Mouse (Mus musculus): Measurements from ENCODE around the gene Vamp5. TPM values are rescaled to one million over a fixed set of nuclear protein-coding genes. Genes with fewer than 3 reads are reported as not detected.
A peak's percentile ranks its signal among the peaks of the same experiment; 100 is the strongest.

The Vamp5 gene
- polyA plus RNA-seq, 1 experiment from 2014 or later = 10.5 TPM

DNA sequence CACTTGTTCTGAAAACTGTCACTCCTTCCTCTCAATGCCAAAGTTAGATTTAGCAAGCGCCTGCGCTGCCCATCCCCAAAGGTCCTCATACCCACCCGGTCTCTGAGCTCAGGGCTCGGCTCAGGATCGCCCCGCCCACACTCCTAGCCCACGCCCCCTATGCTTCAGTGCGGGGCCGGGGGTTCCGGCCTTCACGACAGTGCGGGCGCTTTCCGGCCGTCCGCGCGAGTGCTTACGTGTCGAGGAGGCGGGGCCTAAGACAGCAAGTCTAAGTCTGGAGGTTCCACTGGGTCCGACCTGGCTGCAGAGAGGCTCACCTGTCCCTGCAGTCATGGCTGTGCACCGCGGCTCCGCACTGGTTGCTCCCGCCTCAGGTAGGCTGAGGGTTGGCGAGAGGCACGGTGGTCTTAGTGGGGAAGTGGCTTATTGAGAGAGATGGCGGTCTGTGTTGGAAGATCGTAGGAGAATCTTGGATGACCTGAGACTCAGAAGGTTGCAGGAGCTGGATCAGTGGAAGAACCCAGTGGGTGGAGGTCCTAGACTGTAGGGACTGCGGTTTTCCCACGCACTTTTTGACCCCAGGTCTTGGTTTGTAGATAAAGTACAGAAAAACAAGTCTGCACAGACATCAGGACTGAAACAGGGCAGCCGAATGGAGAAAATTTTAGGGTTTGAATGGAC, 33.9 kb upstream of the Vamp5 start, which contains the start of gene Ggcx:
Ggcx (plus strand) TSS at position 233 of the 681 bp plus-strand sequence.
- no peaks in the 10 kb centered on the region for H3K9me3 ChIP-seq (ENCODE audit: control insufficient read depth, low read length)
- no peaks in the 10 kb centered on the region for H3K27me3 ChIP-seq (replicated peaks; ENCODE audit: control insufficient read depth, insufficient read depth, low read length)
- peak; percentile 97 for ATAC-seq
- peak within 1 kb of the TSS; percentile 79 for H3K4me2 ChIP-seq (ENCODE audit: low read length)
- peak within 1 kb of the TSS; percentile 79 for H3K4me3 ChIP-seq (replicated peaks; ENCODE audit: low read length)
- H3K27ac ChIP-seq (ENCODE audit: low read length) = peak within 1 kb of the TSS; percentile 36; the same call in 1 of the 2 replicates
- H3K4me1 ChIP-seq (replicated peaks; ENCODE audit: control insufficient read depth, insufficient read depth, low read length) = peaks cover 20% of the 10 kb centered on the region
- H3K9ac ChIP-seq (replicated peaks; ENCODE audit: low read depth, low read length) = peak within 1 kb of the TSS; percentile 78
- 0 out of 2 replicates have a peak, but pooled peaks cover 2% of the 10 kb centered on the region for H3K36me3 ChIP-seq (ENCODE audit: control insufficient read depth, insufficient read depth)
- WGBS = 1% methylated on average over 33 of the region's 33 CpGs

DNA sequence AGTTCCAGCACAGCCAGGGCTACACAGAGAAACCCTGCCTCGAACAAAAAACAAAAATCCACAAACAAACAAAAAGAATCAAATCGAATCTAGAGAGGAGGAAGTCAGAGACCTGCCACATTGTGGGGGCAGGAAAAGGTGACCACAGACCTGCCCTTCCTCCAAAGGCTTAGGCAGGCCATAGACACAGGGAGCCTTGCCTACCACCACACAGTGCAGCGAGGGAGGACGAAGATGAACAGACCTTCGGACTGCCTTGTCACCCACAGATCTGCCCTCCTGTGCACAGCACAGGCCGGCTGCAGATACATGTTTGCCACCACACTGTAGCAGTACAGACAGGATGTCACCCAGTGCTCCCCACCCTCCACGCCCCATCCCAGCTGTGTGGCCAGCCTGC, 30.2 kb upstream of the Vamp5 start:
- no peak overlapping the region for H3K27ac ChIP-seq (ENCODE audit: low read length)
- H3K9ac ChIP-seq (replicated peaks; ENCODE audit: low read depth, low read length) = no peak overlapping the region
- H3K4me2 ChIP-seq (ENCODE audit: low read length) = no peak overlapping the region
- no peaks in the 10 kb centered on the region for H3K27me3 ChIP-seq (replicated peaks; ENCODE audit: control insufficient read depth, insufficient read depth, low read length)
- no peak overlapping the region for H3K4me3 ChIP-seq (replicated peaks; ENCODE audit: low read length)
- ATAC-seq = no peak
- 91% methylated on average over 7 of the region's 7 CpGs for WGBS
- H3K9me3 ChIP-seq (ENCODE audit: control insufficient read depth, low read length) = no peaks in the 10 kb centered on the region
- H3K36me3 ChIP-seq (ENCODE audit: control insufficient read depth, insufficient read depth) = no peaks in the 10 kb centered on the region
- H3K4me1 ChIP-seq (replicated peaks; ENCODE audit: control insufficient read depth, insufficient read depth, low read length) = peaks cover 11% of the 10 kb centered on the region

DNA sequence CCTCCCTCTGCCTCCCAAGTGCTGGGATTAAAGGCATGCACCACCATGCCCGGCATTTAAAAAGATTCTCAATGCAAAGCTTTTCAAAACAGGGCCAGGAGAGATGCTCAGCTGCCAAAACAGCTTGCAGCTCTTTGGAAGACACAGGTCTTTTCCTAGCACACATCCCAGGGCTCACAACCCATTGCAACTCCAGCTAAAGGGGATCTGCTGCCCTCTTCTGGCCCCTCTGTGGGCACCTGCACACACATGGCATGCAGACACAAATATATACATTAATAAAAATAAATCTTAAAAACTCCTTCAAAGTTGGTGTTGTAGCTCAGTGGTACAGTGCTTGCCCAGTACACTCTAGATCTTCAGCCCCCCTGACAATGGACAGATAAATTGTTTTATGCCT, 29.7 kb upstream of the Vamp5 start:
- Histone ChIP-seq H3K9ac (replicated peaks; ENCODE audit: low read depth, low read length) (no peak overlapping the region), H3K4me3 (replicated peaks; ENCODE audit: low read length) (no peak overlapping the region), H3K9me3 (ENCODE audit: control insufficient read depth, low read length) (no peaks in the 10 kb centered on the region), H3K27me3 (replicated peaks; ENCODE audit: control insufficient read depth, insufficient read depth, low read length) (no peaks in the 10 kb centered on the region), H3K27ac (ENCODE audit: low read length) (no peak overlapping the region), H3K36me3 (ENCODE audit: control insufficient read depth, insufficient read depth) (no peaks in the 10 kb centered on the region), H3K4me2 (ENCODE audit: low read length) (no peak overlapping the region), H3K4me1 (replicated peaks; ENCODE audit: control insufficient read depth, insufficient read depth, low read length) (peaks cover 8% of the 10 kb centered on the region)
- WGBS = 25% methylated on average over 1 of the region's 1 CpGs
- no peak for ATAC-seq

DNA sequence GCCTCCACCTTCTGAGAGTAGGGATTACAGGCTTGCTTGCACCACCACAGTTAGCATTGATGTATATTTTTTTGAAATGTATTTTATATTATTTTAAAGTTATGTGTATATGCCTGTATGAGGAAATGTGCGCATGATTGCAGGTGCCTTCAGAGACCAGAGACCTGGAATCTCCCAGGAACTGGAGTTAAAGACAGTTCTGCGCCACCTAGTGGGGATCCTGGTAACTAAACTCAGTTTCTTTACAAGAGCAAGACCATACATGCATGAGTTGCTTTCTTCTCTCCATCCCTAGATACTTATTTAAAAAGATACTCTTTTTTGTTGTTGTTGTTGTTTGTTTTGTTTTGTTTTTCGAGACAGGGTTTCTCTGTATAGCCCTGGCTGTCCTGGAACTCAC, 29.3 kb upstream of the Vamp5 start:
- Histone ChIP-seq H3K4me3 (replicated peaks; ENCODE audit: low read length) (no peak overlapping the region), H3K36me3 (ENCODE audit: control insufficient read depth, insufficient read depth) (no peaks in the 10 kb centered on the region), H3K4me2 (ENCODE audit: low read length) (no peak overlapping the region), H3K9ac (replicated peaks; ENCODE audit: low read depth, low read length) (no peak overlapping the region), H3K27me3 (replicated peaks; ENCODE audit: control insufficient read depth, insufficient read depth, low read length) (no peaks in the 10 kb centered on the region), H3K9me3 (ENCODE audit: control insufficient read depth, low read length) (no peaks in the 10 kb centered on the region), H3K4me1 (replicated peaks; ENCODE audit: control insufficient read depth, insufficient read depth, low read length) (peaks cover 4% of the 10 kb centered on the region; the same call in 1 of the 2 replicates), H3K27ac (ENCODE audit: low read length) (no peak overlapping the region)
- no peak for ATAC-seq
- 10% methylated on average over 3 of the region's 3 CpGs for WGBS

DNA sequence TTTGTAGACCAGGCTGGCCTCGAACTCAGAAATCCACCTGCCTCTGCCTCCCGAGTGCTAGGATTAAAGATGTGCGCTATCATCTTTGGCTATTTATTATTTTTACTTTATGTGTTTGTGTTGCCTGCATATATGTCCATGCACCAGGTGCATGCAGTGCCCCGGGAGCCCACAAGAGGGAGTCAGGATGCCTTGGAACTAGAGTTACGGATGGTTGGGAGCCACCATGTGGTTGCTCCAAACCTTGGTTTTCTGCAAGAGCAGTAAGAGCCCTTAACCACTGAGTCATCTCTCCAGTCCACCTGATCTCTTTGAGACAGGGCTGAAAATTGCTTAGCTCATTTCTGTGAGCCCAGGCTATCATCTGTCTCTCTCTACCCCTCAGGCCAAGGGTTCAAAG, 26.9 kb upstream of the Vamp5 start:
- no peak overlapping the region for H3K27ac ChIP-seq (ENCODE audit: low read length)
- no peaks in the 10 kb centered on the region for H3K36me3 ChIP-seq (ENCODE audit: control insufficient read depth, insufficient read depth)
- H3K9me3 ChIP-seq (ENCODE audit: control insufficient read depth, low read length) = no peaks in the 10 kb centered on the region
- H3K4me1 ChIP-seq (replicated peaks; ENCODE audit: control insufficient read depth, insufficient read depth, low read length) = no peaks in the 10 kb centered on the region
- H3K4me3 ChIP-seq (replicated peaks; ENCODE audit: low read length) = no peak overlapping the region
- H3K4me2 ChIP-seq (ENCODE audit: low read length) = no peak overlapping the region
- H3K27me3 ChIP-seq (replicated peaks; ENCODE audit: control insufficient read depth, insufficient read depth, low read length) = no peaks in the 10 kb centered on the region
- ATAC-seq = peak; percentile 45
- WGBS = 2% methylated on average over 5 of the region's 5 CpGs
- H3K9ac ChIP-seq (replicated peaks; ENCODE audit: low read depth, low read length) = no peak overlapping the region

DNA sequence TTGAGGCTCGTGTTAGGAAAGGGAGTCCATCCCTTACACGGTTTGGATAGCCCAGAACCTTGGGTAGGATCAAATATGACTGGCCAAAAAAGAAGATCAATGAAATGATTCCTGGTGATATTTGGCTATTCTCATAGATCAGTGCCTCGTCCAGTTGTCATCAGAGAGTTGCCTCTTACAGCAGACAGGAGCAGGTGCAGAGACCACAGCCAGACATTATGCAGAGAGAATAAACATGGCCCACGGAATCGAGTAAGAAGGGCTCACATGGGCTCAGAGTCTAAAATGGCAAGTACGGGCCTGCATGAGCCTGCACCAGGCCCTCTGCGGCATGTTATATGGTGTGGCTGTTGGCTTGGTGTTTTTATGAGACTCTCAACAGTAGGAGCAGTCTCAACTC, 25.1 kb upstream of the Vamp5 start:
- no peak for ATAC-seq
- H3K4me1 ChIP-seq (replicated peaks; ENCODE audit: control insufficient read depth, insufficient read depth, low read length) = no peaks in the 10 kb centered on the region
- no peaks in the 10 kb centered on the region for H3K36me3 ChIP-seq (ENCODE audit: control insufficient read depth, insufficient read depth)
- H3K9me3 ChIP-seq (ENCODE audit: control insufficient read depth, low read length) = no peaks in the 10 kb centered on the region
- H3K4me3 ChIP-seq (replicated peaks; ENCODE audit: low read length) = no peak overlapping the region
- no peak overlapping the region for H3K27ac ChIP-seq (ENCODE audit: low read length)
- H3K9ac ChIP-seq (replicated peaks; ENCODE audit: low read depth, low read length) = no peak overlapping the region
- H3K27me3 ChIP-seq (replicated peaks; ENCODE audit: control insufficient read depth, insufficient read depth, low read length) = no peaks in the 10 kb centered on the region
- 84% methylated on average over 7 of the region's 7 CpGs for WGBS
- H3K4me2 ChIP-seq (ENCODE audit: low read length) = no peak overlapping the region

DNA sequence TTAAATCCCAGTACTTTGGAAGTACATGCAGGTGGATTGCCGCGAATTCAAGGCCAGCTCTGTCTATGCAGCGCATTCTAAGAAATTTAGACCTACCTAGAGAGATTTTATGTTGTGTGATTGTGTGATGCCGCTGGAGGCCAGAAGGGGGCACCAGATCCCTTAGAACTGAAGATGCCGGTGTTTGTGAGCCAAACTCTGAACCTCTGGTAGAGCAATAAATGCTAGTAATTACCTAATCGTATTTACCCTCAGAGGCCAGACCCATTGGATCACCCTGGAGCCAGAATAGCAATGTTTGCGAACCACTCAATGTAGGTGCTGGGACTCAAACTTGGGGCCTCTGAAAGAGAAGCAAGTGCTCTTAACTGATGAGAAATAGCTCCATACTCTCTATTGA, 21.6 kb upstream of the Vamp5 start:
- Histone ChIP-seq H3K4me1 (replicated peaks; ENCODE audit: control insufficient read depth, insufficient read depth, low read length) (no peaks in the 10 kb centered on the region), H3K9me3 (ENCODE audit: control insufficient read depth, low read length) (no peaks in the 10 kb centered on the region), H3K9ac (replicated peaks; ENCODE audit: low read depth, low read length) (no peak overlapping the region), H3K4me2 (ENCODE audit: low read length) (no peak overlapping the region), H3K36me3 (ENCODE audit: control insufficient read depth, insufficient read depth) (no peaks in the 10 kb centered on the region), H3K27ac (ENCODE audit: low read length) (no peak overlapping the region), H3K27me3 (replicated peaks; ENCODE audit: control insufficient read depth, insufficient read depth, low read length) (no peaks in the 10 kb centered on the region), H3K4me3 (replicated peaks; ENCODE audit: low read length) (no peak overlapping the region)
- 25% methylated on average over 7 of the region's 7 CpGs for WGBS
- 0 out of 2 replicates have a peak, but pooled peaks have one; percentile 38 for ATAC-seq

DNA sequence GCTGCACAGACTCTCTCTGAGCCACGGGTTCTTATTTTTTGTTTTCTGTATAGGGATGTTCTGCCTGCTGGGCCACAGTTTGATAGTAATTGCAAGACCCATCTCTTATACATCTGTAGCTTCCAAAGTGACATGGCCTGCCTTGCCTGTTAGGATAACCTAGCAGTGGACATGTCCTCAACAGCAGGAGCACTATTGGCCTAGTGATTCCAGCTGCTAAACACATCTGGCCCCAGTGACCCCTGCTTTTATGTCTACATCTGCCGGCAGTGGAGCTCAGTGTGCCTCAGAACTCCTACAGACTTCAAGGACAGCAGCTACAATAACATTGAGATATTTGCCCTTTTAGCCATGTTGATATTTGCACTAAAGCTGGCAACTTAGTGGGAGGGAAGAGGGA, 19.7 kb upstream of the Vamp5 start:
- Histone ChIP-seq H3K27me3 (replicated peaks; ENCODE audit: control insufficient read depth, insufficient read depth, low read length) (no peaks in the 10 kb centered on the region), H3K4me2 (ENCODE audit: low read length) (no peak overlapping the region), H3K4me3 (replicated peaks; ENCODE audit: low read length) (no peak overlapping the region), H3K36me3 (ENCODE audit: control insufficient read depth, insufficient read depth) (no peaks in the 10 kb centered on the region), H3K9me3 (ENCODE audit: control insufficient read depth, low read length) (no peaks in the 10 kb centered on the region), H3K27ac (ENCODE audit: low read length) (no peak overlapping the region), H3K9ac (replicated peaks; ENCODE audit: low read depth, low read length) (no peak overlapping the region), H3K4me1 (replicated peaks; ENCODE audit: control insufficient read depth, insufficient read depth, low read length) (no peaks in the 10 kb centered on the region)
- no peak for ATAC-seq
- 70% methylated on average over 2 of the region's 2 CpGs for WGBS

DNA sequence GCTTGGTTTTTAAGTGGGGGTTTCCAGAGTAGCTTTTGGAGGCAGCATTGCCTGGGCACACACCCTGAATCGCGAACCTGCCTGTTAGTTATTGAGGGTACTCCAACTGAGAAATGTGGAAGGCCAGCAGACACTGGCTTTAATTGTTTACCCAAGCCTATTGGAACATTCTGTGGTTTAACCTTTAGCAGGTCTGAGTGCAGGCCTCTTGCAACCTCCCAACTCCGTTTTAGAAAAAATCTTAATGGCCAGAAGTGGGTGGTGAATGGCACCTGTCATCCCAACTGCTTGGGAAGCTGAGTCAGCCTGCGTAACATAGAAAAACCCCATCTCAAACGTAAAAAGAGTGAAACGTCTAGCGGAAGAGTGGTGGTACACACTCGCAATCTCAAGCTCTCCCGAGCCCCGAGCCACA, 16.6 kb upstream of the Vamp5 start:
- 82% methylated on average over 10 of the region's 10 CpGs for WGBS

More for the DNA sequence above, 16.6 kb upstream of the Vamp5 start:
- H3K4me1 ChIP-seq (replicated peaks; ENCODE audit: control insufficient read depth, insufficient read depth, low read length) = no peaks in the 10 kb centered on the region
- H3K9me3 ChIP-seq (ENCODE audit: control insufficient read depth, low read length) = no peaks in the 10 kb centered on the region
- ATAC-seq = no peak
- no peak overlapping the region for H3K4me2 ChIP-seq (ENCODE audit: low read length)
- H3K27me3 ChIP-seq (replicated peaks; ENCODE audit: control insufficient read depth, insufficient read depth, low read length) = no peaks in the 10 kb centered on the region
- no peak overlapping the region for H3K9ac ChIP-seq (replicated peaks; ENCODE audit: low read depth, low read length)
- H3K4me3 ChIP-seq (replicated peaks; ENCODE audit: low read length) = no peak overlapping the region
- no peak overlapping the region for H3K27ac ChIP-seq (ENCODE audit: low read length)
- H3K36me3 ChIP-seq (ENCODE audit: control insufficient read depth, insufficient read depth) = no peaks in the 10 kb centered on the region
